Mouse (Mus musculus) lung, adult 2 months (tissue): ENCODE measurements at regions not wholly inside any gene's neighbourhood (a gene's known extent, or its start where the extent isn't known, plus 50 kb on each side); places are given as distances from the start of the nearest gene placed in this dataset.

ENCODE experiments used
- CTCF ChIP-seq: fragments of 200-500 bp; IDR thresholded peaks from 2 replicates; pipeline ENCODE4 v1.5.1; 2011; ENCODE audit warnings: mild to moderate bottlenecking, low read length, control low read depth; ENCODE audit not compliant: insufficient read depth
- POLR2A ChIP-seq: fragments of 200-500 bp; IDR thresholded peaks from 2 replicates; pipeline ENCODE4 v1.6.1; 2011; ENCODE audit warnings: low read depth, mild to moderate bottlenecking, control low read depth, low read length, borderline replicate concordance; ENCODE audit errors: extremely low read depth

DNA sequence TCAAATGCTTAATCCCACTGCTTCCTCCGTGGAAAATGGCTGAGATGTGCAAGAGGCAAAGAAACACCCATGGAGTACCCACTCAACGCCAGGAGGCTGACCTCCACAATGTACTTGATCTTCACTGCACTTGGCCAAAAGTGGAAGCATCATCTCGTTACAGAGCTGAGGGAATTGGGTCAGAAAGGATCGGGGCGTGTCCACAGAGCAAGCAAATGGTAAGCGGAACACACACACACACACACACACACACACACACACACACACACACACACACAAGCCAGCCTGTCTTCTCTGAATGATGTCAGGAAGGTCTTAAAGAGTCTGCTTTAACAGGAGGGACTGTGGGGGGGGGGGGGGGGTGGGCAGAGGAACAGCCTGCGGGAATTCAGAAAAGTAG lies 375.7 kb downstream of the Rps24 start:
- TF ChIP-seq CTCF (no peak), POLR2A (no peak)
